Mouse (Mus musculus) effector memory CD4-positive, alpha-beta T cell, adult 5 months (primary cell): ENCODE data around the gene Olfr292. TPM values are rescaled to one million over a fixed set of nuclear protein-coding genes. Genes with fewer than 3 reads are reported as not detected.

Experiments
- polyA plus RNA-seq: library from polyadenylated mRNA; unstranded; fragments of 100-300 nt; shearing (Covaris generic); gene quantifications from one replicate; pipeline ENCODE4 v1.2.1, GENCODE M21; 2017

Gene Olfr292
- not detected for polyA plus RNA-seq

DNA sequence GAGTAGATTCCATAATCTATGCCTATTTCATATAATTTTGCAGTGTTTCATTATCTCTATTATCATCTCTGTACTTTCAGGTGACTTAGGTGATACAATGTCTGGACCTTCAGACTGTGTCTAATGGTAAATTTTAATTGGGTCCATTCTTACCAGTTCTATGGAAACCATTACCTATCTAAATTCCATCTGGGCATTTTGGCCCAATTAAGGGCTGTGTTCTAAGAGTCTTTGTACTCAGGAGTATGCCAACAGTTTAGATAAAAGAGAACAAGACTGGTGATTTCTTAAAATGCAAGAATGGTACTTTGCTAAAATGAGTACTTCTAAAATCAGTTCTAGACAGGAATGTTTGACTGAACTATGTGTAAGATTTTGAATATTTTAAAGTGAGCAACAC is at the start of gene Olfr292:
Gene Olfr292 (plus strand): TSS at position 301 of the 400 bp plus-strand sequence.

DNA sequence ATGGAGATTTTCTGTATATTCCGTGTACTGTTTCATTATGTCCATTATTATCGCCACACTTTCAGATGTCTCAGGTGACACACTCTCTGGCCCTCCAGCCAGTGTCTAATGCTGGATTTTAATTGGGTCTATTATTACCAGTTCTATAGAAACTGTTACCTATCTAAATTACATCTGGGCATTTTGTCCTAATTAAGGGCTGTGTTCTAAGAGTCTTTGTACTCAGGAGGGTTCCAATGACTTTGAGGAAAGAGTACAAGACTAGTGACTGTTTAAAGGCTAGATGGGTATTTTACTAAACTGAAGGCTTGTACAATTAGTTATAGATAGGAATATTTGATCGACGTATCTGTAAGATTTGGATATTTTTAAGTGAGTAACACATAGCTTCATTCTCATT is 39.4 kb upstream of the Olfr292 start, which contains the start of gene Olfr293:
Gene Olfr293 (plus strand): TSS at position 301 of the 400 bp plus-strand sequence.

Other genes starting within 250 kb of the Olfr292 start
- gene Olfr299, start 228.4 kb upstream of the Olfr292 start, polyA plus RNA-seq, result not detected
- gene Olfr298, start 195.8 kb upstream of the Olfr292 start, polyA plus RNA-seq, result not detected
- not detected for gene Olfr297, start 168.4 kb upstream of the Olfr292 start, polyA plus RNA-seq
- gene Olfr295, start 104.5 kb upstream of the Olfr292 start, polyA plus RNA-seq, result 0.29 TPM
- not detected for gene Olfr294, start 71.7 kb upstream of the Olfr292 start, polyA plus RNA-seq
- not detected for gene Olfr293, start 39.3 kb upstream of the Olfr292 start, polyA plus RNA-seq
- gene Folh1, start 87.6 kb downstream of the Olfr292 start, polyA plus RNA-seq, result not detected
- 0.09 TPM for gene Vmn2r77, start 106.7 kb downstream of the Olfr292 start, polyA plus RNA-seq
- gene Vmn2r78, start 226.8 kb downstream of the Olfr292 start, polyA plus RNA-seq, result 0.24 TPM